Mouse (Mus musculus): ENCODE measurements around the gene Kif3c. TPM values are rescaled to one million over a fixed set of nuclear protein-coding genes. Genes with fewer than 3 reads are reported as not detected.

Kif3c gene
- total RNA-seq (2021) = 1 to 10 TPM; 5.4 to 6.4 TPM
- long read RNA-seq, experiment 1, full-length matches to known transcripts = 9 of 11 reads
- long read RNA-seq, experiment 1, partial matches to known transcripts = 1 of 11 reads
- long read RNA-seq, experiment 1, other reads (novel, unspliced or antisense) = 1 of 11 reads
- long read RNA-seq, experiment 2 = 0 reads

- peak; percentile 72 to 84 for DNase-seq
Observed at GRCm38 (mm10) chr12:3364508-3365448, at the start of gene Kif3c. Kif3c (plus strand) TSS chr12:3365132.

GRCm38 (mm10) chr12:3316083-3316482, 48.8 kb upstream of the Kif3c start:
- DNase-seq = peak; percentile 34 to 48

GRCm38 (mm10) chr12:3316937-3317336, 48.0 kb upstream of the Kif3c start:
- DNase-seq = no peak

GRCm38 (mm10) chr12:3319377-3319776, 45.6 kb upstream of the Kif3c start:
- DNase-seq = peak; percentile 52 to 72

GRCm38 (mm10) chr12:3323241-3323640, 41.7 kb upstream of the Kif3c start:
- peak; percentile 23 to 30 for DNase-seq

GRCm38 (mm10) chr12:3325232-3325631, 39.7 kb upstream of the Kif3c start:
- no peak for DNase-seq

GRCm38 (mm10) chr12:3329677-3330076, 35.3 kb upstream of the Kif3c start:
- DNase-seq = no peak

GRCm38 (mm10) chr12:3338931-3339330, 26.0 kb upstream of the Kif3c start:
- DNase-seq = no peak

- DNase-seq = no peak
Observed at GRCm38 (mm10) chr12:3344155-3344554, 20.8 kb upstream of the Kif3c start.

- DNase-seq = no peak
Observed at GRCm38 (mm10) chr12:3345038-3345437, 19.9 kb upstream of the Kif3c start.

- DNase-seq = no peak
Observed at GRCm38 (mm10) chr12:3347682-3348081, 17.2 kb upstream of the Kif3c start.

GRCm38 (mm10) chr12:3349387-3349786, 15.5 kb upstream of the Kif3c start:
- no peak for DNase-seq

GRCm38 (mm10) chr12:3350136-3350535, 14.8 kb upstream of the Kif3c start:
- peak in 1 of 2 experiments; percentile 23 for DNase-seq

GRCm38 (mm10) chr12:3352216-3352615, 12.7 kb upstream of the Kif3c start:
- DNase-seq = no peak

GRCm38 (mm10) chr12:3355068-3355467, 9.9 kb upstream of the Kif3c start:
- DNase-seq = no peak

- no peak for DNase-seq
Observed at GRCm38 (mm10) chr12:3356824-3357223, 8.1 kb upstream of the Kif3c start.

- peak; percentile 66 to 93 for DNase-seq
Observed at GRCm38 (mm10) chr12:3359302-3359701, 5.6 kb upstream of the Kif3c start.

- no peak for DNase-seq
Observed at GRCm38 (mm10) chr12:3360043-3360442, 4.9 kb upstream of the Kif3c start.

- DNase-seq = no peak
Observed at GRCm38 (mm10) chr12:3364076-3364475, 856 bp upstream of the Kif3c start.

- no peak for DNase-seq
Observed at GRCm38 (mm10) chr12:3365449-3366189, 687 bp downstream of the Kif3c start.

GRCm38 (mm10) chr12:3366190-3366956, 1.4 kb downstream of the Kif3c start:
- DNase-seq = no peak

- no peak for DNase-seq
Observed at GRCm38 (mm10) chr12:3366957-3367260, 2.0 kb downstream of the Kif3c start.
